Mouse (Mus musculus) cortical plate, adult 2 months (tissue): ENCODE results near the gene Nudt13.

Experiments used
- CTCF ChIP-seq: fragments of 200-500 bp; IDR thresholded peaks from 2 replicates; pipeline ENCODE4 v1.5.1; 2011; ENCODE audit warnings: mild to moderate bottlenecking, control low read depth, low read length; ENCODE audit not compliant: insufficient read depth; ENCODE audit errors: extremely low read depth
- POLR2A ChIP-seq: fragments of 200-500 bp; IDR thresholded peaks from 2 replicates; pipeline ENCODE4 v1.6.1; 2011; ENCODE audit warnings: mild to moderate bottlenecking, low read length, control low read depth; ENCODE audit not compliant: insufficient read depth; ENCODE audit errors: extremely low read depth

DNA sequence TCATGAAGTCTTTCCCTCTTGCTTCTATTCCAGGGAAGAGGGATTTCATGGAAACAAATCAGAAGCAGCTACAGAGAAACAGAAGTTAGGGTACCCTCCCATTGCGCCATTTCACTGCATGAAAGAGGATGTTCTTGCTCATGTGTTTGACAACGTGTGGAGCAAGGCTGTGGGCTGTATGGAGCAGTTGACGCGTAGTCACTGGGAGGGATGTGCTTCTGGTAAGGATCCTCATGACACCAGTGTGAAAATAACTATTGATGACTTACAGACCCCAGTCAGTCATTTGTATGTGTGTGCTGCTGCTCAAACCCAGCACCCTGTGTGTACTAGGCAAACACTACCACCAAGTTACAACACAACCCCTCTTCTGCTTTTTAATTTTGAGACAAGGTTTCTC lies 68.7 kb downstream of the Nudt13 start:
- TF ChIP-seq POLR2A (no peak), CTCF (no peak)
